Mouse (Mus musculus) cortical plate, adult 2 months (tissue): ENCODE measurements at regions not wholly inside any gene's neighbourhood (a gene's known extent, or its start where the extent isn't known, plus 50 kb on each side); places are given as distances from the start of the nearest gene placed in this dataset.

Experiments used
- CTCF ChIP-seq: fragments of 200-500 bp; IDR thresholded peaks from 2 replicates; pipeline ENCODE4 v1.5.1; 2011; ENCODE audit warnings: mild to moderate bottlenecking, control low read depth, low read length; ENCODE audit not compliant: insufficient read depth; ENCODE audit errors: extremely low read depth
- POLR2A ChIP-seq: fragments of 200-500 bp; IDR thresholded peaks from 2 replicates; pipeline ENCODE4 v1.6.1; 2011; ENCODE audit warnings: mild to moderate bottlenecking, low read length, control low read depth; ENCODE audit not compliant: insufficient read depth; ENCODE audit errors: extremely low read depth

DNA sequence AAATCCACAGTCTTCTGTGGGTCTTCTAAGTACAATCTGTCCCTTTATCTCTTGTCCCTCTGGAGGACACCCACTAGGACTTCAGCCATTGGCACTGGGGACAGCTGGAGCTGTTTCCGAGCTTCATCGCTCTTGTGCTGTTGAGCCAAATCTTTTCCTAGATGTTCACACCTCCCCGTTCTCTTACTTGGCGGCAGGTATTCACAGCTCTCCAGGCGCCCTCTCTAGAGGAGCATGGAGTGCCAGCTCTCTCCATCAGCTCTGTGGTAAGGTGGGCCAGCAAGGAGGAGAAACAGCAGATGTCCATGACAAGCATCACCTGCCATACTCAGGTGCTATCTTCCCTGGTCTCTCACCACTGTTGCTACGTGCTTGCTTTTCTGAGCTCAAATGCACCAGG lies 360.3 kb upstream of the Myt1l start:
- TF ChIP-seq CTCF (no peak), POLR2A (no peak)
